Mouse (Mus musculus): ENCODE measurements around the gene Tpp2. TPM values are rescaled to one million over a fixed set of nuclear protein-coding genes. Genes with fewer than 3 reads are reported as not detected.

The Tpp2 gene
- 0.89 and 2.3 TPM in 2 replicates for polyA plus RNA-seq (2012; rRNA removed; ENCODE audit: low replicate concordance)

GRCm38 (mm10) chr1:43933488-43934415 lies at the start of gene Tpp2:
TSS of gene Tpp2 (plus strand) at chr1:43933647.

GRCm38 (mm10) chr1:44019934-44020333 lies 86.5 kb downstream of the Tpp2 start, which contains the start of gene Mettl21c:
TSS of gene Mettl21c (minus strand) at chr1:44020034.

Other genes with a start within 250 kb of the Tpp2 start
- gene 1500015O10Rik, start 203.0 kb upstream of the Tpp2 start, polyA plus RNA-seq (2012; rRNA removed; ENCODE audit: low replicate concordance), result 0.17 and 0.32 TPM in 2 replicates
- 1.1 and 5.9 TPM in 2 replicates for gene Uxs1, start 105.8 kb upstream of the Tpp2 start, polyA plus RNA-seq (2012; rRNA removed; ENCODE audit: low replicate concordance)
- gene Mettl21c, start 86.4 kb downstream of the Tpp2 start, polyA plus RNA-seq (2012; rRNA removed; ENCODE audit: low replicate concordance), result not detected in 2 replicates
- gene Gm8251, start 128.3 kb downstream of the Tpp2 start, polyA plus RNA-seq (2012; rRNA removed; ENCODE audit: low replicate concordance), result not detected in 2 replicates
- 1.6 and 1.7 TPM in 2 replicates for gene Tex30, start 168.8 kb downstream of the Tpp2 start, polyA plus RNA-seq (2012; rRNA removed; ENCODE audit: low replicate concordance)
- gene Kdelc1, start 185.2 kb downstream of the Tpp2 start, polyA plus RNA-seq (2012; rRNA removed; ENCODE audit: low replicate concordance), result 4.2 and 14.5 TPM in 2 replicates
- 0.32 and 2.9 TPM in 2 replicates for gene Bivm, start 185.3 kb downstream of the Tpp2 start, polyA plus RNA-seq (2012; rRNA removed; ENCODE audit: low replicate concordance)
- gene Ercc5, start 214.1 kb downstream of the Tpp2 start, polyA plus RNA-seq (2012; rRNA removed; ENCODE audit: low replicate concordance), result 0.76 and 1.3 TPM in 2 replicates